Mouse (Mus musculus): ENCODE data around the gene Cdc42bpb. TPM values are rescaled to one million over a fixed set of nuclear protein-coding genes. Genes with fewer than 3 reads are reported as not detected.

Gene Cdc42bpb
- total and polyA plus RNA-seq, 2 experiments: 19.5 to 122 TPM

- DNase-seq (ENCODE audit: extremely low read depth, low read depth, low spot score): no peak
- Histone ChIP-seq H3K79me2 (ENCODE audit: control insufficient read depth, insufficient read depth, low read length) (no peaks in the 10 kb centered on the region), H3K36me3 (ENCODE audit: control insufficient read depth, insufficient read depth, low read length) (peaks cover 39% of the 10 kb centered on the region), H3K27ac (replicated peaks; ENCODE audit: insufficient read depth, low read depth, low read length) (no peak overlapping the region), H3K27me3 (ENCODE audit: control insufficient read depth, insufficient read depth, low read length) (no peaks in the 10 kb centered on the region), H3K9ac (ENCODE audit: low read depth, low read length) (no peak overlapping the region), H3K4me1 (ENCODE audit: control insufficient read depth, insufficient read depth, low read length) (no peaks in the 10 kb centered on the region), H3K4me3 (ENCODE audit: insufficient read depth, low read depth, low read length) (no peak overlapping the region)
- WGBS: 96% methylated on average over 12 of the region's 12 CpGs
- TF ChIP-seq CTCF (IDR thresholded peaks at IDR 0.05; ENCODE audit: low read depth, low read length): no peak
- no peak for TF ChIP-seq POLR2A (IDR thresholded peaks at IDR 0.05; ENCODE audit: extremely low read depth, insufficient read depth, low read length)
These were observed 52.6 kb downstream of the Cdc42bpb start for GRCm38 (mm10) chr12:111324949-111325348.

- Histone ChIP-seq H3K27ac (replicated peaks; ENCODE audit: insufficient read depth, low read depth, low read length) (no peak overlapping the region), H3K4me1 (ENCODE audit: control insufficient read depth, insufficient read depth, low read length) (no peaks in the 10 kb centered on the region), H3K9ac (ENCODE audit: low read depth, low read length) (no peak overlapping the region), H3K4me3 (ENCODE audit: insufficient read depth, low read depth, low read length) (no peak overlapping the region), H3K27me3 (ENCODE audit: control insufficient read depth, insufficient read depth, low read length) (no peaks in the 10 kb centered on the region), H3K79me2 (ENCODE audit: control insufficient read depth, insufficient read depth, low read length) (no peaks in the 10 kb centered on the region), H3K36me3 (ENCODE audit: control insufficient read depth, insufficient read depth, low read length) (peaks cover 43% of the 10 kb centered on the region)
- DNase-seq (ENCODE audit: extremely low read depth, low read depth, low spot score): no peak
- TF ChIP-seq POLR2A (IDR thresholded peaks at IDR 0.05; ENCODE audit: extremely low read depth, insufficient read depth, low read length) (no peak), CTCF (IDR thresholded peaks at IDR 0.05; ENCODE audit: low read depth, low read length) (no peak)
- WGBS: 97% methylated on average over 21 of the region's 21 CpGs
These were observed 53.0 kb downstream of the Cdc42bpb start for GRCm38 (mm10) chr12:111324536-111324935.

DNA sequence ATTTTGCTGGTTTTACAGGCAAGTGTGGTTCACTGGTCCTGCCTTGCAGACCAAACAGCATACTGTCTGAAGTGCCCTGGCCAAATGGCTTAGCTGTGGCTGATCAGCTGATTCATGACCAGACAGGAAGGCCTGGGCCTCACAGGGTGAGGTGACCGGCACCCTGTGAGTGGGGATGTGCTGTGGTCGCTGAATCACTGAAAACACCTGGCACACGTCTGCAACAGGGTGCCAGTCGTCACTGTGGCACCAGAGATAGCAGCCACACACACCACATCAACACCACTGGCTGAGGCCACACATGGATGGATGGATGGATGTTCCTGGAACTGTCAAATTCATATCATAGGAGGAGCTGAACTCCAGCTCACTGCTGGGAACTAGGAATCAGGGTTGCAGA, 54.1 kb downstream of the Cdc42bpb start:
- TF ChIP-seq POLR2A (IDR thresholded peaks at IDR 0.05; ENCODE audit: extremely low read depth, insufficient read depth, low read length): no peak
- TF ChIP-seq CTCF (IDR thresholded peaks at IDR 0.05; ENCODE audit: low read depth, low read length): no peak
- no peak for DNase-seq (ENCODE audit: extremely low read depth, low read depth, low spot score)
- no peaks in the 10 kb centered on the region for H3K79me2 ChIP-seq (ENCODE audit: control insufficient read depth, insufficient read depth, low read length)
- H3K27me3 ChIP-seq (ENCODE audit: control insufficient read depth, insufficient read depth, low read length): no peaks in the 10 kb centered on the region
- H3K27ac ChIP-seq (replicated peaks; ENCODE audit: insufficient read depth, low read depth, low read length): no peak overlapping the region
- 86% methylated on average over 4 of the region's 4 CpGs for WGBS
- H3K9ac ChIP-seq (ENCODE audit: low read depth, low read length): no peak overlapping the region
- no peaks in the 10 kb centered on the region for H3K4me1 ChIP-seq (ENCODE audit: control insufficient read depth, insufficient read depth, low read length)
- H3K4me3 ChIP-seq (ENCODE audit: insufficient read depth, low read depth, low read length): no peak overlapping the region
- H3K36me3 ChIP-seq (ENCODE audit: control insufficient read depth, insufficient read depth, low read length): peaks cover 55% of the 10 kb centered on the region

- no peaks in the 10 kb centered on the region for H3K79me2 ChIP-seq (ENCODE audit: control insufficient read depth, insufficient read depth, low read length)
- H3K4me1 ChIP-seq (ENCODE audit: control insufficient read depth, insufficient read depth, low read length): no peaks in the 10 kb centered on the region
- no peak for DNase-seq (ENCODE audit: extremely low read depth, low read depth, low spot score)
- H3K27ac ChIP-seq (replicated peaks; ENCODE audit: insufficient read depth, low read depth, low read length): no peak overlapping the region
- H3K4me3 ChIP-seq (ENCODE audit: insufficient read depth, low read depth, low read length): no peak overlapping the region
- H3K27me3 ChIP-seq (ENCODE audit: control insufficient read depth, insufficient read depth, low read length): no peaks in the 10 kb centered on the region
- H3K9ac ChIP-seq (ENCODE audit: low read depth, low read length): no peak overlapping the region
- WGBS: 86% methylated on average over 13 of the region's 13 CpGs
- no peak for TF ChIP-seq POLR2A (IDR thresholded peaks at IDR 0.05; ENCODE audit: extremely low read depth, insufficient read depth, low read length)
- TF ChIP-seq CTCF (IDR thresholded peaks at IDR 0.05; ENCODE audit: low read depth, low read length): no peak
- H3K36me3 ChIP-seq (ENCODE audit: control insufficient read depth, insufficient read depth, low read length): peaks cover 63% of the 10 kb centered on the region
These were observed 55.7 kb downstream of the Cdc42bpb start for GRCm38 (mm10) chr12:111321832-111322231.

GRCm38 (mm10) chr12:111320549-111320948, 57.0 kb downstream of the Cdc42bpb start:
- H3K79me2 ChIP-seq (ENCODE audit: control insufficient read depth, insufficient read depth, low read length): no peaks in the 10 kb centered on the region
- H3K4me3 ChIP-seq (ENCODE audit: insufficient read depth, low read depth, low read length): no peak overlapping the region
- no peaks in the 10 kb centered on the region for H3K4me1 ChIP-seq (ENCODE audit: control insufficient read depth, insufficient read depth, low read length)
- TF ChIP-seq POLR2A (IDR thresholded peaks at IDR 0.05; ENCODE audit: extremely low read depth, insufficient read depth, low read length) (no peak), CTCF (IDR thresholded peaks at IDR 0.05; ENCODE audit: low read depth, low read length) (no peak)
- no peaks in the 10 kb centered on the region for H3K27me3 ChIP-seq (ENCODE audit: control insufficient read depth, insufficient read depth, low read length)
- no peak overlapping the region for H3K9ac ChIP-seq (ENCODE audit: low read depth, low read length)
- H3K36me3 ChIP-seq (ENCODE audit: control insufficient read depth, insufficient read depth, low read length): peaks cover 63% of the 10 kb centered on the region
- no peak for DNase-seq (ENCODE audit: extremely low read depth, low read depth, low spot score)
- WGBS: 93% methylated on average over 12 of the region's 12 CpGs
- no peak overlapping the region for H3K27ac ChIP-seq (replicated peaks; ENCODE audit: insufficient read depth, low read depth, low read length)

DNA sequence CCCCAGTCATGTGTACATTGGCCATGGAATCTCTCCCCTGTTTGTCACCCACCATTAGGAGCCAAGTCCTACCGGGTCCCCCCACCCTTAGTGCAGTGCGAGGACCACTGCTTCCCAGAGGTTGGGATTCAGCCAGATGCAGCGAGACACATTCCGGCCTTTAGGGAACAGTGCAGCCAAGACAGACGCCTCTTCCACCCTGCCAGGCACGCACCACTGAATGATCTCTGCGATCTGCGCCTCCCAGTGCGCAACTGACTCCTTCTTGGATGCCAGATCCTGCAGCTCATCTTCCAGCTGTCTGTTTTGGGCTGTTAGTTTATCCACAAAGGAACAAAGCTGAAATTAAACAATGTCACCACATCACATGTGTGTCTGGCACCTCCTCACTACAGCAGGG, 59.8 kb downstream of the Cdc42bpb start:
- no peak for TF ChIP-seq POLR2A (IDR thresholded peaks at IDR 0.05; ENCODE audit: extremely low read depth, insufficient read depth, low read length)
- TF ChIP-seq CTCF (IDR thresholded peaks at IDR 0.05; ENCODE audit: low read depth, low read length): no peak
- no peak overlapping the region for H3K4me3 ChIP-seq (ENCODE audit: insufficient read depth, low read depth, low read length)
- H3K27me3 ChIP-seq (ENCODE audit: control insufficient read depth, insufficient read depth, low read length): no peaks in the 10 kb centered on the region
- DNase-seq (ENCODE audit: extremely low read depth, low read depth, low spot score): no peak
- H3K4me1 ChIP-seq (ENCODE audit: control insufficient read depth, insufficient read depth, low read length): no peaks in the 10 kb centered on the region
- H3K9ac ChIP-seq (ENCODE audit: low read depth, low read length): no peak overlapping the region
- peaks cover 76% of the 10 kb centered on the region for H3K36me3 ChIP-seq (ENCODE audit: control insufficient read depth, insufficient read depth, low read length)
- no peaks in the 10 kb centered on the region for H3K79me2 ChIP-seq (ENCODE audit: control insufficient read depth, insufficient read depth, low read length)
- no peak overlapping the region for H3K27ac ChIP-seq (replicated peaks; ENCODE audit: insufficient read depth, low read depth, low read length)
- 98% methylated on average over 9 of the region's 9 CpGs for WGBS

Measured in liver, adult 2 months (tissue).